Mouse (Mus musculus) bone marrow, adult 2 months (tissue): ENCODE measurements at regions not wholly inside any gene's neighbourhood (a gene's known extent, or its start where the extent isn't known, plus 50 kb on each side); places are given as distances from the start of the nearest gene placed in this dataset.

ENCODE experiments used
- H3K27ac ChIP-seq: fragments of 200-500 bp; 2 replicates; pipeline ENCODE4 v1.5.1; 2012; ENCODE audit warnings: low read depth, mild to moderate bottlenecking, control low read depth, inconsistent platforms, low read length; ENCODE audit not compliant: control insufficient read depth, poor library complexity, insufficient read depth
- H3K4me1 ChIP-seq: fragments of 200-500 bp; 2 replicates; pipeline ENCODE4 v1.6.1; 2011; ENCODE audit warnings: low read length; ENCODE audit not compliant: control insufficient read depth, insufficient read depth
- H3K4me3 ChIP-seq: fragments of 200-500 bp; replicated peaks from 2 replicates; pipeline ENCODE3; 2011; ENCODE audit warnings: mild to moderate bottlenecking, low read depth, low read length, control low read depth; ENCODE audit not compliant: control insufficient read depth
- CTCF ChIP-seq: fragments of 200-500 bp; IDR thresholded peaks from 2 replicates; pipeline ENCODE4 v1.5.1; 2011; ENCODE audit warnings: low read length, control low read depth; ENCODE audit not compliant: control insufficient read depth, insufficient read depth
- POLR2A ChIP-seq: fragments of 200-500 bp; IDR thresholded peaks from 2 replicates; pipeline ENCODE4 v1.6.1; 2011; ENCODE audit warnings: low read depth, mild to moderate bottlenecking, control low read depth, low read length, borderline replicate concordance; ENCODE audit not compliant: control insufficient read depth
- WGBS: fragments of 180-500 bp; shearing (Covaris S2); methylation state at CpG from one replicate; pipeline ENCODE4 v1.1.7; 2018; 5-methylcytosine and 5-hydroxymethylcytosine counted together

GRCm38 (mm10) chr14:114842327-114842726 lies 249.7 kb upstream of the Gpc5 start:
- no peak overlapping the region for H3K4me3 ChIP-seq
- no peak overlapping the region for H3K27ac ChIP-seq
- no peaks in the 10 kb centered on the region; the same call in 1 of the 2 replicates for H3K4me1 ChIP-seq
- 82% methylated on average over 8 of the region's 8 CpGs for WGBS
- TF ChIP-seq POLR2A (no peak), CTCF (no peak)

- no peaks in the 10 kb centered on the region; the same call in 1 of the 2 replicates for H3K4me1 ChIP-seq
- TF ChIP-seq CTCF, result no peak
- no peak for TF ChIP-seq POLR2A
- no peak overlapping the region for H3K4me3 ChIP-seq
- 83% methylated on average over 6 of the region's 6 CpGs for WGBS
- no peak overlapping the region for H3K27ac ChIP-seq
These were observed 248.8 kb upstream of the Gpc5 start for GRCm38 (mm10) chr14:114843105-114843743.

GRCm38 (mm10) chr14:114854324-114855054 lies 237.5 kb upstream of the Gpc5 start:
- Histone ChIP-seq H3K4me1 (no peaks in the 10 kb centered on the region), H3K27ac (no peak overlapping the region), H3K4me3 (no peak overlapping the region)
- WGBS, result 26% methylated on average over 9 of the region's 9 CpGs
- TF ChIP-seq CTCF (no peak), POLR2A (no peak)

- Histone ChIP-seq H3K4me1 (no peaks in the 10 kb centered on the region), H3K27ac (no peak overlapping the region), H3K4me3 (no peak overlapping the region)
- 66% methylated on average over 12 of the region's 12 CpGs for WGBS
- TF ChIP-seq POLR2A, result no peak
- TF ChIP-seq CTCF, result no peak
These were observed 236.8 kb upstream of the Gpc5 start for GRCm38 (mm10) chr14:114855055-114855740.

- H3K4me1 ChIP-seq, result no peaks in the 10 kb centered on the region
These were observed 236.3 kb upstream of the Gpc5 start for GRCm38 (mm10) chr14:114855746-114856145.

GRCm38 (mm10) chr14:114856243-114857031 lies 235.6 kb upstream of the Gpc5 start:
- 81% methylated on average over 18 of the region's 18 CpGs for WGBS
- H3K4me3 ChIP-seq, result no peak overlapping the region
- H3K27ac ChIP-seq, result no peak overlapping the region
- H3K4me1 ChIP-seq, result no peaks in the 10 kb centered on the region
- no peak for TF ChIP-seq CTCF
- no peak for TF ChIP-seq POLR2A

More at GRCm38 (mm10) chr14:114855746-114856145, 236.3 kb upstream of the Gpc5 start:
- no peak overlapping the region for H3K4me3 ChIP-seq
- no peak for TF ChIP-seq CTCF
- TF ChIP-seq POLR2A, result no peak
- WGBS, result 81% methylated on average over 3 of the region's 3 CpGs
- no peak overlapping the region for H3K27ac ChIP-seq

GRCm38 (mm10) chr14:114857171-114857570 lies 234.8 kb upstream of the Gpc5 start:
- WGBS, result 31% methylated on average over 4 of the region's 4 CpGs
- TF ChIP-seq POLR2A (no peak), CTCF (no peak)
- no peak overlapping the region for H3K27ac ChIP-seq
- no peaks in the 10 kb centered on the region for H3K4me1 ChIP-seq
- no peak overlapping the region for H3K4me3 ChIP-seq

- TF ChIP-seq CTCF, result no peak
- TF ChIP-seq POLR2A, result no peak
- no peak overlapping the region for H3K4me3 ChIP-seq
- no peaks in the 10 kb centered on the region for H3K4me1 ChIP-seq
- no peak overlapping the region for H3K27ac ChIP-seq
- 41% methylated on average over 7 of the region's 7 CpGs for whole genome bisulfite sequencing
These were observed 234.3 kb upstream of the Gpc5 start for GRCm38 (mm10) chr14:114857689-114858088.
